Mouse (Mus musculus) CH12.LX (cell line): ENCODE data around the gene Cldnd2. TPM values are rescaled to one million over a fixed set of nuclear protein-coding genes. Genes with fewer than 3 reads are reported as not detected.

Experiments used
- DNase-seq: peaks from one replicate; pipeline ENCODE4 v3.0.0-alpha.2; 2013; ENCODE audit errors: extremely low read depth
- H3K27ac ChIP-seq: 2 replicates; pipeline ENCODE4 v1.5.1; 2012; ENCODE audit warnings: low read depth, mild to moderate bottlenecking, control low read depth, moderate library complexity; ENCODE audit not compliant: insufficient read depth
- H3K27me3 ChIP-seq: replicated peaks from 2 replicates; pipeline ENCODE3; 2012; ENCODE audit warnings: inconsistent platforms
- H3K36me3 ChIP-seq, 2 experiments: replicated peaks in 1 of 2; 2 replicates each; pipeline versions ENCODE3 to v1.6.1; 2012; ENCODE audit warnings: inconsistent platforms in 1 of 2, low read length in 1 of 2, mild to moderate bottlenecking in 1 of 2, mixed read lengths in 1 of 2, moderate library complexity in 1 of 2; ENCODE audit not compliant: control insufficient read depth in 1 of 2, insufficient read depth in 1 of 2
- H3K4me1 ChIP-seq, 2 experiments: 2 replicates each; pipeline ENCODE4 v1.6.1; 2012; ENCODE audit warnings: inconsistent platforms in 1 of 2, moderate library complexity in 1 of 2; ENCODE audit not compliant: insufficient read depth in 2 of 2, control insufficient read depth in 1 of 2
- H3K4me2 ChIP-seq: 2 replicates; pipeline ENCODE4 v1.6.1; 2012; ENCODE audit warnings: low read depth, mild to moderate bottlenecking, control low read depth; ENCODE audit not compliant: poor library complexity, insufficient read depth, severe bottlenecking
- H3K4me3 ChIP-seq, 3 experiments: fragments of 150-350 bp in 1 of 3; sonication (generic) in 1 of 3; replicated peaks in 1 of 3; 2 replicates each; pipeline versions ENCODE3 to v1.5.1; 2011 to 2012; ENCODE audit warnings: low read depth in 2 of 3, low read length in 2 of 3, mild to moderate bottlenecking in 2 of 3, moderate library complexity in 2 of 3, control low read depth in 1 of 3, improper control_type of control experiment in 1 of 3, inconsistent platforms in 1 of 3, mixed read lengths in 1 of 3; ENCODE audit not compliant: poor library complexity in 1 of 3
- H3K79me2 ChIP-seq: replicated peaks from 2 replicates; pipeline ENCODE4 v1.6.1; 2012; ENCODE audit warnings: mild to moderate bottlenecking, moderate library complexity; ENCODE audit not compliant: control insufficient read depth, poor library complexity, insufficient read depth, severe bottlenecking; ENCODE audit errors: extremely low read depth
- H3K9ac ChIP-seq: 2 replicates; pipeline ENCODE4 v1.6.1; 2012; ENCODE audit warnings: low read depth, mild to moderate bottlenecking, control low read depth, moderate library complexity; ENCODE audit not compliant: insufficient read depth
- H3K9me3 ChIP-seq: replicated peaks from 2 replicates; pipeline ENCODE3; 2012; ENCODE audit warnings: low read length, inconsistent platforms, mixed read lengths
- BHLHE40 ChIP-seq: IDR thresholded peaks from 2 replicates; pipeline ENCODE4 v1.6.1; 2011; ENCODE audit warnings: mild to moderate bottlenecking, low read depth, low read length, improper control_type of control experiment
- CHD1 ChIP-seq: IDR thresholded peaks from 2 replicates; pipeline ENCODE4 v1.6.1; 2012; ENCODE audit warnings: low read depth, low read length, improper control_type of control experiment, inconsistent platforms
- CHD2 ChIP-seq: IDR thresholded peaks from 2 replicates; pipeline ENCODE4 v1.6.1; 2011; ENCODE audit warnings: low read length, improper control_type of control experiment
- CTCF ChIP-seq, 2 experiments: IDR thresholded peaks in 1 of 2; conservative IDR thresholded peaks in 1 of 2; 2 replicates each; pipeline ENCODE4 v1.5.1; 2011 to 2012; ENCODE audit warnings: low read depth in 2 of 2, low read length in 2 of 2, improper control_type of control experiment in 1 of 2, inconsistent platforms in 1 of 2, mild to moderate bottlenecking in 1 of 2, moderate library complexity in 1 of 2
- E2F4 ChIP-seq: IDR thresholded peaks from 2 replicates; pipeline ENCODE4 v1.6.1; 2011; ENCODE audit warnings: low read depth, low read length, improper control_type of control experiment; ENCODE audit not compliant: insufficient replicate concordance
- ELF1 ChIP-seq: IDR thresholded peaks from 2 replicates; pipeline ENCODE4 v1.6.1; 2014; ENCODE audit warnings: low read depth, mild to moderate bottlenecking, inconsistent platforms, low read length, improper control_type of control experiment
- EP300 ChIP-seq: IDR thresholded peaks from 2 replicates; pipeline ENCODE4 v1.6.1; 2011; ENCODE audit warnings: low read length, improper control_type of control experiment
- ETS1 ChIP-seq: conservative IDR thresholded peaks from 2 replicates; pipeline ENCODE4 v1.6.1; 2012; ENCODE audit warnings: low read depth, mild to moderate bottlenecking, inconsistent platforms, low read length, improper control_type of control experiment, moderate library complexity
- GABPA ChIP-seq: IDR thresholded peaks from 2 replicates; pipeline ENCODE4 v1.6.1; 2012; ENCODE audit warnings: low read depth, low read length, improper control_type of control experiment, inconsistent platforms; ENCODE audit not compliant: insufficient replicate concordance
- HCFC1 ChIP-seq: IDR thresholded peaks from 2 replicates; pipeline ENCODE4 v1.6.1; 2012; ENCODE audit warnings: low read depth, mild to moderate bottlenecking, inconsistent platforms, low read length, improper control_type of control experiment
- IRF4 ChIP-seq: IDR thresholded peaks from 2 replicates; pipeline ENCODE4 v1.6.1; 2014; ENCODE audit warnings: low read depth, mild to moderate bottlenecking, inconsistent platforms, low read length, improper control_type of control experiment
- JUN ChIP-seq: IDR thresholded peaks from 2 replicates; pipeline ENCODE4 v1.6.1; 2011; ENCODE audit warnings: low read depth, mild to moderate bottlenecking, low read length, improper control_type of control experiment, moderate library complexity; ENCODE audit not compliant: insufficient read depth
- JUND ChIP-seq: conservative IDR thresholded peaks from 2 replicates; pipeline ENCODE4 v1.6.1; 2011; ENCODE audit warnings: low read depth, low read length, improper control_type of control experiment
- KAT2A ChIP-seq: IDR thresholded peaks from 2 replicates; pipeline ENCODE4 v1.6.1; 2012; ENCODE audit warnings: low read length, improper control_type of control experiment, inconsistent platforms; ENCODE audit not compliant: insufficient replicate concordance
- MAFK ChIP-seq: IDR thresholded peaks from 2 replicates; pipeline ENCODE4 v1.6.1; 2011; ENCODE audit warnings: low read length, improper control_type of control experiment; ENCODE audit not compliant: insufficient replicate concordance
- MAX ChIP-seq: IDR thresholded peaks from 2 replicates; pipeline ENCODE4 v1.6.1; 2011; ENCODE audit warnings: low read length, improper control_type of control experiment
- MAZ ChIP-seq: IDR thresholded peaks from 2 replicates; pipeline ENCODE4 v1.6.1; 2012; ENCODE audit warnings: low read depth, mild to moderate bottlenecking, inconsistent platforms, low read length, improper control_type of control experiment, moderate library complexity
- MEF2A ChIP-seq: IDR thresholded peaks from 2 replicates; pipeline ENCODE4 v1.6.1; 2014; ENCODE audit warnings: low read depth, mild to moderate bottlenecking, inconsistent platforms, low read length, improper control_type of control experiment, borderline replicate concordance
- MXI1 ChIP-seq: IDR thresholded peaks from 2 replicates; pipeline ENCODE4 v1.6.1; 2011; ENCODE audit warnings: mild to moderate bottlenecking, low read depth, low read length, improper control_type of control experiment
- MYC ChIP-seq: IDR thresholded peaks from 2 replicates; pipeline ENCODE4 v1.6.1; 2011; ENCODE audit warnings: low read depth, mild to moderate bottlenecking, improper control_type of control experiment, low read length
- NELFE ChIP-seq: IDR thresholded peaks from 2 replicates; pipeline ENCODE4 v1.6.1; 2011; ENCODE audit warnings: low read depth, low read length, improper control_type of control experiment
- NRF1 ChIP-seq: IDR thresholded peaks from 2 replicates; pipeline ENCODE4 v1.6.1; 2014; ENCODE audit warnings: low read depth, mild to moderate bottlenecking, inconsistent platforms, low read length, improper control_type of control experiment, moderate library complexity
- PAX5 ChIP-seq: IDR thresholded peaks from 2 replicates; pipeline ENCODE4 v1.6.1; 2012; ENCODE audit warnings: low read length, inconsistent platforms, mixed read lengths
- POLR2A ChIP-seq: IDR thresholded peaks from 2 replicates; pipeline ENCODE4 v1.6.1; 2011; ENCODE audit warnings: low read depth, mild to moderate bottlenecking, improper control_type of control experiment, low read length
- POLR2AphosphoS2 ChIP-seq: IDR thresholded peaks from 2 replicates; pipeline ENCODE4 v1.6.1; 2011; ENCODE audit warnings: low read depth, low read length, improper control_type of control experiment
- RAD21 ChIP-seq: IDR thresholded peaks from 2 replicates; pipeline ENCODE4 v1.6.1; 2011; ENCODE audit warnings: low read depth, mild to moderate bottlenecking, low read length, improper control_type of control experiment, moderate library complexity
- RCOR1 ChIP-seq: conservative IDR thresholded peaks from 2 replicates; pipeline ENCODE4 v1.6.1; 2012; ENCODE audit warnings: low read depth, mild to moderate bottlenecking, inconsistent platforms, low read length, improper control_type of control experiment
- SIN3A ChIP-seq: IDR thresholded peaks from 2 replicates; pipeline ENCODE4 v1.6.1; 2012; ENCODE audit warnings: low read length, improper control_type of control experiment, inconsistent platforms
- SMC3 ChIP-seq: IDR thresholded peaks from 2 replicates; pipeline ENCODE4 v1.6.1; 2011; ENCODE audit warnings: low read depth, low read length, improper control_type of control experiment
- TBP ChIP-seq: conservative IDR thresholded peaks from 2 replicates; pipeline ENCODE4 v1.6.1; 2011; ENCODE audit warnings: low read depth, low read length, improper control_type of control experiment
- TCF12 ChIP-seq: IDR thresholded peaks from 2 replicates; pipeline ENCODE4 v1.6.1; 2014; ENCODE audit warnings: low read depth, mild to moderate bottlenecking, inconsistent platforms, low read length, improper control_type of control experiment
- UBTF ChIP-seq: IDR thresholded peaks from 2 replicates; pipeline ENCODE4 v1.6.1; 2012; ENCODE audit warnings: low read depth, mild to moderate bottlenecking, inconsistent platforms, low read length, improper control_type of control experiment, moderate library complexity
- USF1 ChIP-seq: IDR thresholded peaks from 2 replicates; pipeline ENCODE4 v1.6.1; 2014; ENCODE audit warnings: low read depth, mild to moderate bottlenecking, inconsistent platforms, low read length, improper control_type of control experiment
- USF2 ChIP-seq: conservative IDR thresholded peaks from 2 replicates; pipeline ENCODE4 v1.6.1; 2011; ENCODE audit warnings: low read depth, low read length, improper control_type of control experiment
- ZC3H11A ChIP-seq: IDR thresholded peaks from 2 replicates; pipeline ENCODE4 v1.6.1; 2012; ENCODE audit warnings: low read depth, mild to moderate bottlenecking, inconsistent platforms, low read length, improper control_type of control experiment
- ZKSCAN1 ChIP-seq: IDR thresholded peaks from 2 replicates; pipeline ENCODE4 v1.6.1; 2012; ENCODE audit warnings: low read depth, inconsistent platforms, low read length, improper control_type of control experiment, borderline replicate concordance
- ZMIZ1 ChIP-seq: IDR thresholded peaks from 2 replicates; pipeline ENCODE4 v1.6.1; 2012; ENCODE audit warnings: low read depth, mild to moderate bottlenecking, inconsistent platforms, low read length, improper control_type of control experiment
- ZNF384 ChIP-seq: IDR thresholded peaks from 2 replicates; pipeline ENCODE4 v1.6.1; 2012; ENCODE audit warnings: low read depth, low read length, improper control_type of control experiment, inconsistent platforms
- dilution Hi-C: fragments of 300-500 bp; cut with MboI; formaldehyde crosslinking; loops from 2 replicates; pipeline ENCODE4 v1.14.3; 2020; ENCODE audit warnings: low sequenced_read_pairs; ENCODE audit not compliant: extremely low pct_unique_long_range_greater_than_20kb, extremely low pct_ligation_motif_present
- in situ Hi-C: fragments of 300-500 bp; cut with MboI; formaldehyde crosslinking; loops from 3 replicates; pipeline ENCODE4 v1.14.3; 2019; ENCODE audit warnings: low sequenced_read_pairs, low pct_ligation_motif_present, low pct_unique_long_range_greater_than_20kb, mixed read lengths
- polyA plus RNA-seq: library from polyadenylated mRNA; unstranded; fragments of >175 nt; gene quantifications from 2 replicates; pipeline ENCODE4 v1.2.1, GENCODE M21; 2012; ENCODE audit warnings: low read depth; ENCODE audit not compliant: insufficient read length
- total RNA-seq, 2 experiments: library from RNA; depleted of rRNA; stranded (reverse); fragments of 300-350 nt in 1 of 2; fragments of >200 nt in 1 of 2; gene quantifications; 2 replicates each; pipeline ENCODE4 v1.2.3; 2012 to 2014

Gene Cldnd2
- total and polyA plus RNA-seq, 3 experiments = not detected

- peak; percentile 76 for DNase-seq
- H3K27ac ChIP-seq = no peak overlapping the region
Measured at GRCm38 (mm10) chr7:43466099-43466694, 25.6 kb downstream of the Cldnd2 start.

GRCm38 (mm10) chr7:43470373-43470772 is 29.8 kb downstream of the Cldnd2 start:
- H3K4me1 ChIP-seq = peaks cover 0 to 4% of the 10 kb centered on the region in 2 experiments; a peak in 2 of 4 replicates
- no peaks in the 10 kb centered on the region for H3K27me3 ChIP-seq
- no peak overlapping the region for H3K9ac ChIP-seq
- no peaks in the 10 kb centered on the region for H3K79me2 ChIP-seq
- no peaks in the 10 kb centered on the region for H3K36me3 ChIP-seq
- DNase-seq = peak; percentile 61
- H3K9me3 ChIP-seq = no peaks in the 10 kb centered on the region
- no peak overlapping the region for H3K27ac ChIP-seq
- dilution Hi-C loops = no loop called here
- in situ Hi-C loops = no loop called here
- no peak overlapping the region for H3K4me3 ChIP-seq
- H3K4me2 ChIP-seq = no peak overlapping the region
- TF ChIP-seq PAX5 (no peak), RCOR1 (no peak), SMC3 (peak; percentile 69), ETS1 (no peak), NRF1 (no peak), ZNF384 (no peak), MAFK (no peak), JUN (no peak), JUND (no peak), KAT2A (no peak), POLR2AphosphoS2 (no peak), ZMIZ1 (no peak), MAZ (no peak), RAD21 (peak; percentile 66), ZC3H11A (peak; percentile 31), BHLHE40 (no peak), MEF2A (no peak)

More at GRCm38 (mm10) chr7:43466099-43466694, 25.6 kb downstream of the Cldnd2 start:
- Histone ChIP-seq H3K9me3 (no peaks in the 10 kb centered on the region), H3K4me3 (peak overlapping the region; percentile 60 to 68 (median 66)), H3K36me3 (no peaks in the 10 kb centered on the region), H3K79me2 (no peaks in the 10 kb centered on the region), H3K4me1 (peaks cover 3 to 8% of the 10 kb centered on the region in 2 experiments; a peak in 3 of 4 replicates), H3K9ac (no peak overlapping the region), H3K4me2 (peak overlapping the region; percentile 68), H3K27me3 (no peaks in the 10 kb centered on the region)
- TF ChIP-seq NELFE = peak; percentile 49; the same call in 1 of the 2 replicates
- TF ChIP-seq RCOR1 = no peak
- 0 out of 2 replicates have a peak, but pooled peaks have one; percentile 42 for TF ChIP-seq MXI1
- TF ChIP-seq ZMIZ1 = no peak
- no peak for TF ChIP-seq MEF2A
- TF ChIP-seq CHD1 = no peak
- no peak for TF ChIP-seq KAT2A
- no peak for TF ChIP-seq IRF4
- TF ChIP-seq RAD21 = peak; percentile 75
- peak; percentile 19; the same call in 1 of the 2 replicates for TF ChIP-seq ELF1
- TF ChIP-seq USF1 = no peak
- TF ChIP-seq ZKSCAN1 = no peak
- TF ChIP-seq MAFK = no peak
- no peak for TF ChIP-seq CHD2
- TF ChIP-seq E2F4 = no peak
- TF ChIP-seq BHLHE40 = peak; percentile 69; the same call in 1 of the 2 replicates
- no peak for TF ChIP-seq JUN
- TF ChIP-seq CTCF (conservative IDR thresholded peaks at IDR 0.05 in 1 of 2, IDR thresholded peaks at IDR 0.05 in 1 of 2; ENCODE audit: low read depth in 2 of 2, low read length in 2 of 2) = peak; percentile 31 to 97; a peak in 2 of 4 replicates
- no peak for TF ChIP-seq POLR2AphosphoS2
- no peak for TF ChIP-seq SIN3A
- TF ChIP-seq TCF12 = no peak
- TF ChIP-seq HCFC1 = no peak
- TF ChIP-seq ZNF384 = no peak
- no peak for TF ChIP-seq NRF1
- no peak for TF ChIP-seq MYC
- no peak for TF ChIP-seq PAX5
- TF ChIP-seq JUND = no peak
- no peak for TF ChIP-seq TBP
- peak; percentile 42; the same call in 1 of the 2 replicates for TF ChIP-seq ZC3H11A
- TF ChIP-seq MAX = peak; percentile 21; the same call in 1 of the 2 replicates
- no peak for TF ChIP-seq POLR2A
- no peak for TF ChIP-seq EP300
- TF ChIP-seq UBTF = no peak
- TF ChIP-seq GABPA = no peak
- TF ChIP-seq ETS1 = no peak
- peak; percentile 96 for TF ChIP-seq SMC3
- peak; percentile 90 for TF ChIP-seq MAZ
- TF ChIP-seq USF2 = no peak
- in situ Hi-C loops (loop anchor here (10.0 kb wide), 2 partner anchors 121 to 181 kb away; no protein-coding TSS in a partner anchor), dilution Hi-C loops (no loop called here)
